Mouse (Mus musculus): ENCODE measurements around the gene Dpp9. TPM values are rescaled to one million over a fixed set of nuclear protein-coding genes. Genes with fewer than 3 reads are reported as not detected.
"Not testable (repeated sequence)": the region's sequence is repeated elsewhere in the genome, so short reads cannot be mapped to it uniquely, and the experiment has no call there.

The Dpp9 gene
- polyA plus RNA-seq, 1 experiment from 2014 or later, result 33.8 TPM

DNA sequence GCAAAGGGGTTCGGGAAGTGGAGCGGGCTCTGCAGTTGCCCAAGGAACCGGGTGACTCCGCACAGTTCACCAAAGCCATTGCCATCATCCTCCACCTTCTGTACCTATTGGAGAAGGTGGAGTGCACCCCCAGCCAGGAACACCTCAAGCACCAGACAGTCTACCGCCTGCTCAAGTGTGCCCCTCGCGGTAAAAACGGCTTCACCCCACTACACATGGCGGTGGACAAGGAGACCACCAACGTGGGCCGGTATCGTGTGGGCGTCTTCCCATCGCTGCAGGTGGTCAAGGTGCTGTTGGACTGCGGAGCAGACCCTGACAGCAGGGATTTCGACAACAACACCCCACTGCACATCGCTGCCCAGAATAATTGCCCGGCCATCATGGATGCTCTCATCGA lies 39.6 kb upstream of the Dpp9 start:
- ATAC-seq (ENCODE audit: low FRiP score); H3K4me1 ChIP-seq (ENCODE audit: control insufficient read depth, insufficient read depth, low read length); H3K27me3 ChIP-seq (ENCODE audit: control insufficient read depth, insufficient read depth, low read length); H3K27ac ChIP-seq (ENCODE audit: low read depth, low read length); H3K9me3 ChIP-seq (ENCODE audit: control insufficient read depth, low read length); H3K9ac ChIP-seq (ENCODE audit: low read length); H3K36me3 ChIP-seq (ENCODE audit: control insufficient read depth, insufficient read depth, low read length); H3K4me2 ChIP-seq; DNase-seq (ENCODE audit: low spot score, missing footprints); H3K4me3 ChIP-seq (ENCODE audit: low read depth, low read length): not testable (repeated sequence)
- WGBS, result 95% methylated on average over 19 of the region's 19 CpGs

DNA sequence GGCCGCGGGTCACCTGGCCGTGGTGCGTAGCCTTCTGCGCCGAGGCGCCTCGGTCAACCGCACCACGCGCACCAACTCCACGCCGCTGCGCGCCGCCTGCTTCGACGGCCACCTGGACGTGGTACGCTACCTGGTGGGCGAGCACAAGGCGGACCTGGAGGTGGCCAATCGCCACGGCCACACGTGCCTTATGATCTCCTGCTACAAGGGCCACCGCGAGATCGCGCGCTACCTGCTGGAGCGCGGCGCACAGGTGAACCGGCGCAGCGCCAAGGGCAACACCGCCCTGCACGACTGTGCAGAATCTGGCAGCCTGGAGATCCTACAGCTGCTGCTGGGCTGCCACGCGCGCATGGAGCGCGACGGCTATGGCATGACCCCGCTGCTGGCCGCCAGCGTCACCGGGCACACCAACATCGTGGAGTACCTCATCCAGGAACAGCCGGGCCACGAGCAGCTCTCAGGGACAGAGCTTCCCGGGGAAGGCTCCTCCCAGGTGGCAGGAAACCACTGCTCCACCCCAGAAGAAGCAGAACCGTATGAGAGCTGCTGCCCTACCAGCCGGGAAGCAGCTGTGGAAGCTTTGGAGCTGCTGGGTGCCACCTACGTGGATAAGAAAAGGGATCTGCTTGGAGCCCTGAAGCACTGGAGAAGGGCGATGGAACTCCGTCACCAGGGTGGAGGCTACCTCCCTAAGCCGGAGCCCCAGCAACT lies 38.6 kb upstream of the Dpp9 start:
- H3K27ac ChIP-seq (ENCODE audit: low read depth, low read length), result no peak overlapping the region
- H3K4me3 ChIP-seq (ENCODE audit: low read depth, low read length), result peak overlapping the region; percentile 74
- DNase-seq (ENCODE audit: low spot score, missing footprints), result peak; percentile 72

DNA sequence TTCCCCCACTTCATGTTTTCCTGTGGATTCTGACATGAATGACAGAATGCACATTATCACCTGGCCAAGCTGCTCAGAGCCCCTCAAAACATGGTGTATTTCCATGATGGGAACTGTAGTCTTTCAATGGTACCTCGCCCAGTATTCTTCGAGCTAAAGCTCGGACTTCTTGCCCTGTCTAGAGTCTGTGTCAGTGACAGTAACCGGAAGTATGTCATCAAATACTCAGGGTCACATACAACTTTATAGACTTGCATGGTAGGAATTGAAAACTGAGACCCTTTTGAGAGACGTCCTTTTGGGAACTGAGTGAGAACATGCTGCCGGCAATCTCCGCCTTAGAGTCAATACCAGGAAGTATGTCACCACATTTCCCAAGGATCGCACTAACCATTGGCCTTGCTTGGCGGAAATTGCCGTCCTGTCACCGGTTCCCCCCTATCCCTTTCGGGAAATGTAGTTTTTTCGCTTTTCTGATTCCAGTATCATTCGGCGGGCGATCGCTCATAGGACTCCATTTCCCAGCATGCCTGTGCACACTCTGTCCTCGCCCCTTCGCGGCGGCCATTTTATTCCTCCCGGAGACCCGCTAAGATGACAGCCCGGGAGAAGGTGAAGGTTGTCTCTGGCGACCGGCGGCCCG lies 37.7 kb upstream of the Dpp9 start, which contains the start of gene Fem1a:
TSS of gene Fem1a (plus strand) at position 572 of the 643 bp plus-strand sequence.
- H3K4me1 ChIP-seq (ENCODE audit: control insufficient read depth, insufficient read depth, low read length), result peaks cover 6% of the 10 kb centered on the region
- H3K27me3 ChIP-seq (ENCODE audit: control insufficient read depth, insufficient read depth, low read length), result no peaks in the 10 kb centered on the region
- DNase-seq (ENCODE audit: low spot score, missing footprints) (peak; percentile 99), ATAC-seq (ENCODE audit: low FRiP score) (peak; percentile 93)
- peak within 1 kb of the TSS; percentile 64 for H3K9ac ChIP-seq (ENCODE audit: low read length)
- WGBS, result under 1% methylated on average over 28 of the region's 28 CpGs
- H3K4me2 ChIP-seq, result peak within 1 kb of the TSS; percentile 91
- H3K9me3 ChIP-seq (ENCODE audit: control insufficient read depth, low read length), result no peaks in the 10 kb centered on the region
- H3K27ac ChIP-seq (ENCODE audit: low read depth, low read length), result peak within 1 kb of the TSS; percentile 75
- H3K4me3 ChIP-seq (ENCODE audit: low read depth, low read length), result peak within 1 kb of the TSS; percentile 74
- peaks cover 6% of the 10 kb centered on the region; the same call in 1 of the 2 replicates for H3K36me3 ChIP-seq (ENCODE audit: control insufficient read depth, insufficient read depth, low read length)

More for the DNA sequence above, 38.6 kb upstream of the Dpp9 start:
- peaks cover 5% of the 10 kb centered on the region for H3K4me1 ChIP-seq (ENCODE audit: control insufficient read depth, insufficient read depth, low read length)
- no peaks in the 10 kb centered on the region for H3K9me3 ChIP-seq (ENCODE audit: control insufficient read depth, low read length)
- peaks cover 6% of the 10 kb centered on the region; the same call in 1 of the 2 replicates for H3K36me3 ChIP-seq (ENCODE audit: control insufficient read depth, insufficient read depth, low read length)
- WGBS, result 10% methylated on average over 56 of the region's 58 CpGs
- peak overlapping the region; percentile 91 for H3K4me2 ChIP-seq
- H3K27me3 ChIP-seq (ENCODE audit: control insufficient read depth, insufficient read depth, low read length), result no peaks in the 10 kb centered on the region
- peak overlapping the region; percentile 64 for H3K9ac ChIP-seq (ENCODE audit: low read length)
- ATAC-seq (ENCODE audit: low FRiP score), result no peak

DNA sequence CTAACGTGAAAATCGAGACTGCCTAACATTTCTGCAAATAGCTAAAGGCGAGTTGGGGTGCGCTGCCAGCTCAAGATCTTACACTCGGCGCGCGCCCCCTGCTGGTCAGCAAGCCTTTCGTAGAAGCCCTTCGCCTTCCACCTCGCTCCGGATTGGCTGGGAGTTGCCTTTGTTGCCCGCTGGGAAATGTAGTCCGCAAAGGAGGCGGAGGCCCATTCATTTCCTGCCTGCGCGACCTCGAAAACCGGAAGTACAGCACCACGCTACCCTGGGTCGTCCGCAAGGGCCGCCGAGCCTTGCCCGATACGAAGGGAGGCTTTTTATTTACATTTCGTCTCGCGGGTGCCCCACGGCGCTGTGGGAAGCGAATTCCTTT lies 37.1 kb upstream of the Dpp9 start:
- under 1% methylated on average over 32 of the region's 32 CpGs for WGBS
- ATAC-seq (ENCODE audit: low FRiP score) (peak; percentile 90), DNase-seq (ENCODE audit: low spot score, missing footprints) (peak; percentile 99)
- Histone ChIP-seq H3K36me3 (ENCODE audit: control insufficient read depth, insufficient read depth, low read length) (peaks cover 6% of the 10 kb centered on the region; the same call in 1 of the 2 replicates), H3K9ac (ENCODE audit: low read length) (peak overlapping the region; percentile 64), H3K27ac (ENCODE audit: low read depth, low read length) (peak overlapping the region; percentile 75), H3K4me2 (peak overlapping the region; percentile 91), H3K4me3 (ENCODE audit: low read depth, low read length) (peak overlapping the region; percentile 74), H3K9me3 (ENCODE audit: control insufficient read depth, low read length) (no peaks in the 10 kb centered on the region), H3K27me3 (ENCODE audit: control insufficient read depth, insufficient read depth, low read length) (no peaks in the 10 kb centered on the region), H3K4me1 (ENCODE audit: control insufficient read depth, insufficient read depth, low read length) (peaks cover 9% of the 10 kb centered on the region)

DNA sequence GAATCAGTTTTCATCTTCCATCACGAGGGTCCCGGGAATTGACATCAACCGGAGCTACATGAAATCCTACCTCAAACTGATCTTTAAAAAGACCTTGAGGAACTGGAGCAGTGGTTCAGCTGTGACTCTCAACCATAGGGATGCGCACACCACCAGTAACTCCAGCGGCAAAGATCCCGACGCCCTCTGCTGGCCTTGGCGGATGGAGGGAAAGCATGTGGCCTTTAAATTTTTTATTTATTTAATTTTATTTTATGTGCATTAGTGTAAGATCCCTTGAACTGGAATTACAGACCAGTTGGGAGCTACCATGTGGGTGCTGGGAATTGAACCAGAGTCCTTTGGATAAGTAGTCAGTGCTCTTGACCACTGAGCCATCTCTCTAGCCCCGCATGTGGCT lies 36.7 kb upstream of the Dpp9 start:
- peak overlapping the region; percentile 91; the same call in 1 of the 2 replicates for H3K4me2 ChIP-seq
- H3K4me3 ChIP-seq (ENCODE audit: low read depth, low read length), result no peak overlapping the region
- H3K27ac ChIP-seq (ENCODE audit: low read depth, low read length), result peak overlapping the region; percentile 14; the same call in 1 of the 2 replicates

DNA sequence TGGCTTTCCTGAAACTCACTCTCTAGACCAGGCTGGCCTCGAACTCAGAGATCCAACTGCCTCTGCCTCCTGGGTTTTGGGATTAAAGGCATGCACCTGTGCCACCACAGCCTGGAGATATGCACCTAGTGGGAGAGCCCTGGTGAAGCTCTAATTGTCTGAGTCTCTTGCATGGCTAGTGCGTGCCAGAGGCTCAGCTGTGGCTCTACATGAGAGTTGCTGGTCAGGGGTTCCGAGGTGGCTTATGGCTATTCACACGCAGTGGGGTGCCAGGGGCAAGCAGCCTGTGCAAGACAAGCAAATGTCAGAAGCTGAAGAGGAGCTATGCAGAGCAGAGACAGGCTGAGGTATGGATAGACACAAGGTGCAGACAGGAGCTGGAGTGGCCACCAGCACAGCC lies 36.0 kb upstream of the Dpp9 start:
- ATAC-seq (ENCODE audit: low FRiP score), result no peak

More for the DNA sequence above, 36.7 kb upstream of the Dpp9 start:
- Histone ChIP-seq H3K27me3 (ENCODE audit: control insufficient read depth, insufficient read depth, low read length) (no peaks in the 10 kb centered on the region), H3K9me3 (ENCODE audit: control insufficient read depth, low read length) (no peaks in the 10 kb centered on the region), H3K36me3 (ENCODE audit: control insufficient read depth, insufficient read depth, low read length) (peaks cover 6% of the 10 kb centered on the region; the same call in 1 of the 2 replicates), H3K9ac (ENCODE audit: low read length) (peak overlapping the region; percentile 14; the same call in 1 of the 2 replicates), H3K4me1 (ENCODE audit: control insufficient read depth, insufficient read depth, low read length) (peaks cover 9% of the 10 kb centered on the region)
- ATAC-seq (ENCODE audit: low FRiP score) (peak; percentile 7), DNase-seq (ENCODE audit: low spot score, missing footprints) (no peak)
- 21% methylated on average over 9 of the region's 9 CpGs for WGBS

DNA sequence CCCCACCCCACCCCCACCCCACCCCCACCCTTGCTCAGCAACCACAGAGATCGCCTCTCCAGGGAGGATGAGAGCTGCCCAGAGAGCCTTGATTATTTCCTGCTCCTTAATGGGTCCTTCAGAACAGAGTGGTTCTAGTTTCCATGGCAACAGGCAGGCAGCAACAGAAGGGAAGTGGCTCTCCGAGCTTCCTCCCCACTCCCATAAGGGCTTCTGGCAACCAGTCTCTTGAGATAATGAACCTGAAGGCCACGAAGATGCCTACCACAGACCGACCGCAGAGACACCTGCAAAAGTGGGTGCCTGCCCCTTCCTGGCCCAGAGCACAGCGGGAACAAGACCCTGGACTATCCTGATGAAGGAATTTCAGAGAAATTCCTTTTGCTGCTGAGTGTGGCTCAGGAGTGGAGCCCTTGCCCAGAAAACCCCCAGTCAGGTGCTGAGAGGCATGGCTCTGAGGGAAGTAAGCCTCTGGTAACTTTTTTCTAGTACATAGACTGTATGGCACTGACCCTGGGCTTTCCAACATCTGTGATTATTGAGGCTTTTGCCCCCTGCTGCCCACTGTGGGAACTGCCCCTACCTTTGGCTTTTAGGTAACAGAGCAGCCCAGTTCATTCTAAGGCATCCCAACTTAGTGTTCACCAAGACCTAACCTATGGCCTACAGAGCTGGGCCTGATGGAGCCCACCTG lies 32.6 kb upstream of the Dpp9 start:
- Histone ChIP-seq H3K27ac (ENCODE audit: low read depth, low read length) (no peak overlapping the region; the same call in 1 of the 2 replicates), H3K9me3 (ENCODE audit: control insufficient read depth, low read length) (no peaks in the 10 kb centered on the region), H3K4me3 (ENCODE audit: low read depth, low read length) (no peak overlapping the region), H3K4me2 (no peak overlapping the region), H3K9ac (ENCODE audit: low read length) (no peak overlapping the region), H3K4me1 (ENCODE audit: control insufficient read depth, insufficient read depth, low read length) (peaks cover 4% of the 10 kb centered on the region; the same call in 1 of the 2 replicates), H3K36me3 (ENCODE audit: control insufficient read depth, insufficient read depth, low read length) (no peaks in the 10 kb centered on the region), H3K27me3 (ENCODE audit: control insufficient read depth, insufficient read depth, low read length) (no peaks in the 10 kb centered on the region)
- DNase-seq (ENCODE audit: low spot score, missing footprints), result peak; percentile 94
- 26% methylated on average over 6 of the region's 6 CpGs for WGBS
- peak; percentile 22; the same call in 1 of the 2 replicates for ATAC-seq (ENCODE audit: low FRiP score)

More for the DNA sequence above, 36.0 kb upstream of the Dpp9 start:
- Histone ChIP-seq H3K27me3 (ENCODE audit: control insufficient read depth, insufficient read depth, low read length) (no peaks in the 10 kb centered on the region), H3K4me2 (no peak overlapping the region), H3K9me3 (ENCODE audit: control insufficient read depth, low read length) (no peaks in the 10 kb centered on the region), H3K4me1 (ENCODE audit: control insufficient read depth, insufficient read depth, low read length) (peaks cover 9% of the 10 kb centered on the region), H3K9ac (ENCODE audit: low read length) (no peak overlapping the region), H3K27ac (ENCODE audit: low read depth, low read length) (no peak overlapping the region), H3K36me3 (ENCODE audit: control insufficient read depth, insufficient read depth, low read length) (peaks cover 6% of the 10 kb centered on the region; the same call in 1 of the 2 replicates), H3K4me3 (ENCODE audit: low read depth, low read length) (no peak overlapping the region)
- 77% methylated on average over 4 of the region's 4 CpGs for WGBS
- DNase-seq (ENCODE audit: low spot score, missing footprints), result peak; percentile 78

DNA sequence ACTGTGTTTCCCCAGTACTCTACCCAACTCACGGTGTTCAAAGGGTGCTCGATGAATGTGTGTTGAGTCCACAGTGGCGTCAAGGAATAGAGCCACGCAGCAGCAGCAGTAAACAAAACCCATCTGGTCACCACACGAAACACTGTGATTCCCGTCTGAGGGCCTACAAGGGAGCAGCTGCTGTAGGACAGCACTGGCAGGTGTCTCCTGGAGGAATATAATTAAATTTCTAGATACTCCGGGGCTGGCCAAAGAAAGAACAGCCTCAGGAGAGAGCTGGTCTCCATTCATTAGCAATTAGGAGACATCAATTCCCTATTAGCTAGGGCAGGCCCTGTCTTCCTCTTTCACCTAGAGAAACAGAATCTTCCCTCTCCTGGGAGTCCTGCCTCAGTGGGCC lies 26.9 kb upstream of the Dpp9 start:
- Histone ChIP-seq H3K4me3 (ENCODE audit: low read depth, low read length) (no peak overlapping the region), H3K27me3 (ENCODE audit: control insufficient read depth, insufficient read depth, low read length) (peaks cover 3% of the 10 kb centered on the region; the same call in 1 of the 2 replicates), H3K9me3 (ENCODE audit: control insufficient read depth, low read length) (no peaks in the 10 kb centered on the region), H3K4me1 (ENCODE audit: control insufficient read depth, insufficient read depth, low read length) (no peaks in the 10 kb centered on the region), H3K9ac (ENCODE audit: low read length) (no peak overlapping the region), H3K4me2 (no peak overlapping the region), H3K36me3 (ENCODE audit: control insufficient read depth, insufficient read depth, low read length) (no peaks in the 10 kb centered on the region), H3K27ac (ENCODE audit: low read depth, low read length) (no peak overlapping the region)
- DNase-seq (ENCODE audit: low spot score, missing footprints) (no peak), ATAC-seq (ENCODE audit: low FRiP score) (peak; percentile 27; the same call in 1 of the 2 replicates)
- WGBS, result 66% methylated on average over 7 of the region's 7 CpGs

Measured in midbrain, embryonic 11.5 days (tissue).